Mouse (Mus musculus) CH12.LX (cell line): Measurements from ENCODE around the gene Col4a2. TPM values are rescaled to one million over a fixed set of nuclear protein-coding genes. Genes with fewer than 3 reads are reported as not detected.

Experiments
- DNase-seq: peaks from one replicate; pipeline ENCODE4 v3.0.0-alpha.2; 2013; ENCODE audit errors: extremely low read depth
- H3K27ac ChIP-seq: 2 replicates; pipeline ENCODE4 v1.5.1; 2012; ENCODE audit warnings: low read depth, mild to moderate bottlenecking, control low read depth, moderate library complexity; ENCODE audit not compliant: insufficient read depth
- H3K27me3 ChIP-seq: replicated peaks from 2 replicates; pipeline ENCODE3; 2012; ENCODE audit warnings: inconsistent platforms
- H3K36me3 ChIP-seq, 2 experiments: replicated peaks in 1 of 2; 2 replicates each; pipeline versions ENCODE3 to v1.6.1; 2012; ENCODE audit warnings: inconsistent platforms in 1 of 2, low read length in 1 of 2, mild to moderate bottlenecking in 1 of 2, mixed read lengths in 1 of 2, moderate library complexity in 1 of 2; ENCODE audit not compliant: control insufficient read depth in 1 of 2, insufficient read depth in 1 of 2
- H3K4me1 ChIP-seq, 2 experiments: 2 replicates each; pipeline ENCODE4 v1.6.1; 2012; ENCODE audit warnings: inconsistent platforms in 1 of 2, moderate library complexity in 1 of 2; ENCODE audit not compliant: insufficient read depth in 2 of 2, control insufficient read depth in 1 of 2
- H3K4me2 ChIP-seq: 2 replicates; pipeline ENCODE4 v1.6.1; 2012; ENCODE audit warnings: low read depth, mild to moderate bottlenecking, control low read depth; ENCODE audit not compliant: poor library complexity, insufficient read depth, severe bottlenecking
- H3K4me3 ChIP-seq, 3 experiments: fragments of 150-350 bp in 1 of 3; sonication (generic) in 1 of 3; replicated peaks in 1 of 3; 2 replicates each; pipeline versions ENCODE3 to v1.5.1; 2011 to 2012; ENCODE audit warnings: low read depth in 2 of 3, low read length in 2 of 3, mild to moderate bottlenecking in 2 of 3, moderate library complexity in 2 of 3, control low read depth in 1 of 3, improper control_type of control experiment in 1 of 3, inconsistent platforms in 1 of 3, mixed read lengths in 1 of 3; ENCODE audit not compliant: poor library complexity in 1 of 3
- H3K79me2 ChIP-seq: replicated peaks from 2 replicates; pipeline ENCODE4 v1.6.1; 2012; ENCODE audit warnings: mild to moderate bottlenecking, moderate library complexity; ENCODE audit not compliant: control insufficient read depth, poor library complexity, insufficient read depth, severe bottlenecking; ENCODE audit errors: extremely low read depth
- H3K9ac ChIP-seq: 2 replicates; pipeline ENCODE4 v1.6.1; 2012; ENCODE audit warnings: low read depth, mild to moderate bottlenecking, control low read depth, moderate library complexity; ENCODE audit not compliant: insufficient read depth
- H3K9me3 ChIP-seq: replicated peaks from 2 replicates; pipeline ENCODE3; 2012; ENCODE audit warnings: low read length, inconsistent platforms, mixed read lengths
- BHLHE40 ChIP-seq: IDR thresholded peaks from 2 replicates; pipeline ENCODE4 v1.6.1; 2011; ENCODE audit warnings: mild to moderate bottlenecking, low read depth, low read length, improper control_type of control experiment
- CHD1 ChIP-seq: IDR thresholded peaks from 2 replicates; pipeline ENCODE4 v1.6.1; 2012; ENCODE audit warnings: low read depth, low read length, improper control_type of control experiment, inconsistent platforms
- CHD2 ChIP-seq: IDR thresholded peaks from 2 replicates; pipeline ENCODE4 v1.6.1; 2011; ENCODE audit warnings: low read length, improper control_type of control experiment
- E2F4 ChIP-seq: IDR thresholded peaks from 2 replicates; pipeline ENCODE4 v1.6.1; 2011; ENCODE audit warnings: low read depth, low read length, improper control_type of control experiment; ENCODE audit not compliant: insufficient replicate concordance
- ELF1 ChIP-seq: IDR thresholded peaks from 2 replicates; pipeline ENCODE4 v1.6.1; 2014; ENCODE audit warnings: low read depth, mild to moderate bottlenecking, inconsistent platforms, low read length, improper control_type of control experiment
- EP300 ChIP-seq: IDR thresholded peaks from 2 replicates; pipeline ENCODE4 v1.6.1; 2011; ENCODE audit warnings: low read length, improper control_type of control experiment
- IRF4 ChIP-seq: IDR thresholded peaks from 2 replicates; pipeline ENCODE4 v1.6.1; 2014; ENCODE audit warnings: low read depth, mild to moderate bottlenecking, inconsistent platforms, low read length, improper control_type of control experiment
- JUN ChIP-seq: IDR thresholded peaks from 2 replicates; pipeline ENCODE4 v1.6.1; 2011; ENCODE audit warnings: low read depth, mild to moderate bottlenecking, low read length, improper control_type of control experiment, moderate library complexity; ENCODE audit not compliant: insufficient read depth
- JUND ChIP-seq: conservative IDR thresholded peaks from 2 replicates; pipeline ENCODE4 v1.6.1; 2011; ENCODE audit warnings: low read depth, low read length, improper control_type of control experiment
- KAT2A ChIP-seq: IDR thresholded peaks from 2 replicates; pipeline ENCODE4 v1.6.1; 2012; ENCODE audit warnings: low read length, improper control_type of control experiment, inconsistent platforms; ENCODE audit not compliant: insufficient replicate concordance
- MAX ChIP-seq: IDR thresholded peaks from 2 replicates; pipeline ENCODE4 v1.6.1; 2011; ENCODE audit warnings: low read length, improper control_type of control experiment
- MAZ ChIP-seq: IDR thresholded peaks from 2 replicates; pipeline ENCODE4 v1.6.1; 2012; ENCODE audit warnings: low read depth, mild to moderate bottlenecking, inconsistent platforms, low read length, improper control_type of control experiment, moderate library complexity
- MEF2A ChIP-seq: IDR thresholded peaks from 2 replicates; pipeline ENCODE4 v1.6.1; 2014; ENCODE audit warnings: low read depth, mild to moderate bottlenecking, inconsistent platforms, low read length, improper control_type of control experiment, borderline replicate concordance
- MYC ChIP-seq: IDR thresholded peaks from 2 replicates; pipeline ENCODE4 v1.6.1; 2011; ENCODE audit warnings: low read depth, mild to moderate bottlenecking, improper control_type of control experiment, low read length
- RCOR1 ChIP-seq: conservative IDR thresholded peaks from 2 replicates; pipeline ENCODE4 v1.6.1; 2012; ENCODE audit warnings: low read depth, mild to moderate bottlenecking, inconsistent platforms, low read length, improper control_type of control experiment
- SIN3A ChIP-seq: IDR thresholded peaks from 2 replicates; pipeline ENCODE4 v1.6.1; 2012; ENCODE audit warnings: low read length, improper control_type of control experiment, inconsistent platforms
- SMC3 ChIP-seq: IDR thresholded peaks from 2 replicates; pipeline ENCODE4 v1.6.1; 2011; ENCODE audit warnings: low read depth, low read length, improper control_type of control experiment
- TBP ChIP-seq: conservative IDR thresholded peaks from 2 replicates; pipeline ENCODE4 v1.6.1; 2011; ENCODE audit warnings: low read depth, low read length, improper control_type of control experiment
- TCF12 ChIP-seq: IDR thresholded peaks from 2 replicates; pipeline ENCODE4 v1.6.1; 2014; ENCODE audit warnings: low read depth, mild to moderate bottlenecking, inconsistent platforms, low read length, improper control_type of control experiment
- UBTF ChIP-seq: IDR thresholded peaks from 2 replicates; pipeline ENCODE4 v1.6.1; 2012; ENCODE audit warnings: low read depth, mild to moderate bottlenecking, inconsistent platforms, low read length, improper control_type of control experiment, moderate library complexity
- USF1 ChIP-seq: IDR thresholded peaks from 2 replicates; pipeline ENCODE4 v1.6.1; 2014; ENCODE audit warnings: low read depth, mild to moderate bottlenecking, inconsistent platforms, low read length, improper control_type of control experiment
- ZKSCAN1 ChIP-seq: IDR thresholded peaks from 2 replicates; pipeline ENCODE4 v1.6.1; 2012; ENCODE audit warnings: low read depth, inconsistent platforms, low read length, improper control_type of control experiment, borderline replicate concordance
- ZNF384 ChIP-seq: IDR thresholded peaks from 2 replicates; pipeline ENCODE4 v1.6.1; 2012; ENCODE audit warnings: low read depth, low read length, improper control_type of control experiment, inconsistent platforms
- dilution Hi-C: fragments of 300-500 bp; cut with MboI; formaldehyde crosslinking; loops from 2 replicates; pipeline ENCODE4 v1.14.3; 2020; ENCODE audit warnings: low sequenced_read_pairs; ENCODE audit not compliant: extremely low pct_unique_long_range_greater_than_20kb, extremely low pct_ligation_motif_present
- in situ Hi-C: fragments of 300-500 bp; cut with MboI; formaldehyde crosslinking; loops from 3 replicates; pipeline ENCODE4 v1.14.3; 2019; ENCODE audit warnings: low sequenced_read_pairs, low pct_ligation_motif_present, low pct_unique_long_range_greater_than_20kb, mixed read lengths
- polyA plus RNA-seq: library from polyadenylated mRNA; unstranded; fragments of >175 nt; gene quantifications from 2 replicates; pipeline ENCODE4 v1.2.1, GENCODE M21; 2012; ENCODE audit warnings: low read depth; ENCODE audit not compliant: insufficient read length
- total RNA-seq, 2 experiments: library from RNA; depleted of rRNA; stranded (reverse); fragments of 300-350 nt in 1 of 2; fragments of >200 nt in 1 of 2; gene quantifications; 2 replicates each; pipeline ENCODE4 v1.2.3; 2012 to 2014

Gene Col4a2
- total and polyA plus RNA-seq, 3 experiments = 0.04 to 0.07 TPM; not detected in 1

- Histone ChIP-seq H3K27ac (no peak overlapping the region), H3K9ac (no peak overlapping the region), H3K9me3 (no peaks in the 10 kb centered on the region), H3K36me3 (no peaks in the 10 kb centered on the region), H3K4me2 (no peak overlapping the region), H3K4me3 (no peak overlapping the region), H3K79me2 (no peaks in the 10 kb centered on the region), H3K4me1 (peaks cover 0 to 32% of the 10 kb centered on the region in 2 experiments; a peak in 3 of 4 replicates), H3K27me3 (peaks cover 19% of the 10 kb centered on the region)
- no peak for DNase-seq
- TF ChIP-seq MEF2A (no peak), KAT2A (no peak), ZNF384 (no peak), EP300 (no peak), JUN (no peak), CHD2 (no peak), SIN3A (no peak), RCOR1 (no peak), CHD1 (no peak), E2F4 (no peak), ZKSCAN1 (no peak), JUND (no peak), ELF1 (no peak), MYC (no peak)
- dilution Hi-C loops = no loop called here
- in situ Hi-C loops = no loop called here
Observed at GRCm38 (mm10) chr8:11375749-11376438, 63.3 kb downstream of the Col4a2 start.

DNA sequence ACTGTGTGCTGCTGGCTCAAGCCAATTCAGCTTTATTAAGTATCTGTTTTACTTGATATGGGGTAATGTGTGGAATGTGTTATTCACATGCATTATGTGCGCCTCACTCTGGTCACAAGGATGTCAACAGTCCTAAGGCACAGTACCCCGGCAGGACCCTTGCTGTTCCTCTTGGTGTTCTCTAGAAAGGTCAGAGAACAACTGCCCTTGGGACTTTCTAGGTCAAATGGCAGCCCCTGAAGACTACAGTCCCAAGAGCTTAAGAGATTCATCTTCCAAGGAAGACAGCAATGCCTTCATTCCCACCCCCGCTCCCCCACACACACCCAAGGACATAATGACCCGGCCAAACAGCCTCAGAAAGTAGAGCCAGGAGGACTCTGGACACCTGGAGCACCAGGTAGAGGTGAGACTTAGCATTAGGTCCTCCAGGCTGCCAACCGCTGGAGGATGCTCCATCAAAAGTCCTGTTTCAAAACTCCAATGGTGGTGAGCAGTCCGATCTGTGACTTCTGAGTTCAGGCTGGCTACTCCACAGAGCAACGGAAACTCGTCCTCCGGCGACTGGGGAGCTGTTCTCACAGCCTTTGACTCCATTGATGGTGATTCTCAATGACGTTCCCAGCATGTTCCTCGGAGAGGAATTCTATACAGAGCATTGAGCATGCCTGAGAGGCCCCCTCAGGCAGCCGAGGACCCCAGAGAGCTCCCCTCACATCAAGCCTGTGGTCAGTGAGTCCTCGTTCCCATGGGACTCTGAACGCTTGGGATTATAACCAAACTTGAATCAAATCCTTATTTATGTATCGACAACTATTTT, 65.0 kb downstream of the Col4a2 start:
- Histone ChIP-seq H3K27ac (no peak overlapping the region), H3K4me2 (no peak overlapping the region), H3K27me3 (peaks cover 36% of the 10 kb centered on the region), H3K4me3 (no peak overlapping the region), H3K79me2 (no peaks in the 10 kb centered on the region), H3K36me3 (no peaks in the 10 kb centered on the region), H3K9ac (no peak overlapping the region), H3K9me3 (no peaks in the 10 kb centered on the region), H3K4me1 (peaks cover 0 to 17% of the 10 kb centered on the region in 2 experiments; a peak in 3 of 4 replicates)
- dilution Hi-C loops (no loop called here), in situ Hi-C loops (no loop called here)
- no peak for DNase-seq
- TF ChIP-seq SMC3 (no peak), MYC (no peak), TCF12 (no peak), JUN (no peak), USF1 (no peak), ZNF384 (no peak), JUND (no peak), BHLHE40 (no peak), SIN3A (no peak), TBP (no peak), IRF4 (no peak), MAX (no peak), UBTF (no peak), CHD1 (no peak), RCOR1 (no peak), MAZ (no peak)
